Mouse (Mus musculus): Measurements from ENCODE around the gene Tmem200b.

- TF ChIP-seq CTCF (IDR thresholded peaks at IDR 0.05) (no peak), EP300 (IDR thresholded peaks at IDR 0.05) (no peak; the same call in 1 of the 2 replicates)
Measured at GRCm38 (mm10) chr4:131970244-131970853, 48.8 kb downstream of the Tmem200b start.

All from lung, postnatal 0 days (tissue).